Comparison of ENCODE assay signal across 10 mouse cellular contexts in genomic region chr19:47015965-47016364, GRCm38 (mm10). TPM values are rescaled to one million over a fixed set of nuclear protein-coding genes. Genes with fewer than 3 reads are reported as not detected.
DNase-seq lines count a peak whose midpoint lies in the region; ATAC-seq and TF ChIP-seq lines count a peak whose summit lies in the region.
"Had no signal": no experiment of that assay in that cellular context is flagged by ENCODE, and none has a peak within 500 bp of the region (broad histone marks: within the 10 kb centered on the region; RNA-seq: fewer than 3 reads in every experiment).

No protein-coding gene starts in this region.

- no peaks in the 10 kb centered on the region for H3K9me3 ChIP-seq in forebrain, embryonic 12.5 days
- no peaks in the 10 kb centered on the region for H3K9me3 ChIP-seq in limb, embryonic 12.5 days
- H3K9me3 ChIP-seq in stomach, embryonic 15.5 days = no peaks in the 10 kb centered on the region

- no peak for TF ChIP-seq CTCF in layer of hippocampus, adult 2 months (conservative IDR thresholded peaks at IDR 0.05)

- no peaks in the 10 kb centered on the region for H3K36me3 ChIP-seq in forebrain, embryonic 12.5 days (replicated peaks)
- H3K36me3 ChIP-seq in limb, embryonic 12.5 days = no peaks in the 10 kb centered on the region
- no peaks in the 10 kb centered on the region for H3K36me3 ChIP-seq in stomach, embryonic 15.5 days

- ATAC-seq in forebrain, embryonic 12.5 days (ENCODE audit: low FRiP score) = no peak
- no peak for ATAC-seq in limb, embryonic 12.5 days (ENCODE audit: insufficient number of reproducible peaks, insufficient read depth, low FRiP score, low TSS enrichment, low read depth)
- ATAC-seq in stomach, embryonic 15.5 days (ENCODE audit: insufficient read depth, low FRiP score, low read depth) = no peak
- no peak for ATAC-seq in megakaryocyte, adult 5-6 weeks (ENCODE audit: poor library complexity, severe bottlenecking)

- WGBS in forebrain, embryonic 12.5 days = under 1% methylated on average over 9 of the region's 9 CpGs
- WGBS in limb, embryonic 12.5 days = 2% methylated on average over 9 of the region's 9 CpGs
- WGBS in stomach, embryonic 15.5 days = 5% methylated on average over 9 of the region's 9 CpGs

- peak overlapping the region; percentile 78 for H3K9ac ChIP-seq in forebrain, embryonic 12.5 days
- no peak overlapping the region for H3K9ac ChIP-seq in limb, embryonic 12.5 days (replicated peaks)
- H3K9ac ChIP-seq in stomach, embryonic 15.5 days = no peak overlapping the region
- H3K9ac ChIP-seq: lung, embryonic 14.5 days had no signal

- H3K27me3 ChIP-seq in forebrain, embryonic 12.5 days = peaks cover 60% of the 10 kb centered on the region
- peaks cover 77% of the 10 kb centered on the region for H3K27me3 ChIP-seq in limb, embryonic 12.5 days
- peaks cover 56% of the 10 kb centered on the region for H3K27me3 ChIP-seq in stomach, embryonic 15.5 days (replicated peaks)

- no peak for DNase-seq in layer of hippocampus, adult 2 months (ENCODE audit: low spot score in 2 of 2)
- no peak for DNase-seq in layer of hippocampus, postnatal 25 days (ENCODE audit: extremely low spot score in 1 of 2, low spot score in 1 of 2)
- no peak for DNase-seq in layer of hippocampus, postnatal 36 days
- DNase-seq in ovary, adult 18-20 months (ENCODE audit: low spot score) = no peak

- peak overlapping the region; percentile 81 for H3K4me3 ChIP-seq in layer of hippocampus, adult 2 months
- H3K4me3 ChIP-seq in forebrain, embryonic 12.5 days (replicated peaks) = peak overlapping the region; percentile 60
- H3K4me3 ChIP-seq in limb, embryonic 12.5 days (replicated peaks) = no peak overlapping the region
- peak overlapping the region; percentile 40; the same call in 1 of the 2 replicates for H3K4me3 ChIP-seq in stomach, embryonic 15.5 days (replicated peaks)
- H3K4me3 ChIP-seq: erythroblast, embryonic 14.5 days had no signal

- H3K27ac ChIP-seq in layer of hippocampus, adult 2 months = peak overlapping the region; percentile 99
- H3K27ac ChIP-seq in forebrain, embryonic 12.5 days = peak overlapping the region; percentile 90; the same call in 1 of the 2 replicates
- H3K27ac ChIP-seq in limb, embryonic 12.5 days = no peak overlapping the region
- H3K27ac ChIP-seq in stomach, embryonic 15.5 days = no peak overlapping the region

- H3K4me2 ChIP-seq in forebrain, embryonic 12.5 days = peak overlapping the region; percentile 71
- H3K4me2 ChIP-seq in limb, embryonic 12.5 days = peak overlapping the region; percentile 85; the same call in 1 of the 2 replicates
- H3K4me2 ChIP-seq in stomach, embryonic 15.5 days = peak overlapping the region; percentile 92; the same call in 1 of the 2 replicates

- H3K4me1 ChIP-seq in forebrain, embryonic 12.5 days = peaks cover 23% of the 10 kb centered on the region
- peaks cover 23% of the 10 kb centered on the region for H3K4me1 ChIP-seq in limb, embryonic 12.5 days (replicated peaks)
- peaks cover 19% of the 10 kb centered on the region for H3K4me1 ChIP-seq in stomach, embryonic 15.5 days

RNA-seq across cellular contexts. Expression of gene Nt5c2, which starts 1.0 kb away (rescaled TPM):
- 10 to 100 TPM; 80.9 to 84.4 TPM for total RNA-seq in layer of hippocampus, adult 2 months (2021)
- total RNA-seq in layer of hippocampus, postnatal 25 days (2021) = 10 to 100 TPM; 70.7 to 71.1 TPM
- 74.0 and 76.0 TPM in 2 replicates for polyA plus RNA-seq in forebrain, embryonic 12.5 days (2016; fragmentation: Nextera tagmentation; extraction: Ambion mirVana)
- polyA plus RNA-seq in limb, embryonic 12.5 days (2016; fragmentation: Nextera tagmentation; extraction: Ambion mirVana) = 85.4 and 85.7 TPM in 2 replicates
- 69.4 and 76.6 TPM in 2 replicates for polyA plus RNA-seq in stomach, embryonic 15.5 days (2015; fragmentation: Nextera tagmentation; extraction: Ambion mirVana)
- total RNA-seq in megakaryocyte, adult 5-6 weeks (2015) = 32.5 and 36.1 TPM in 2 replicates
- total RNA-seq in megakaryocyte, adult 5-6 weeks (2017) = 42.1 and 43.6 TPM in 2 replicates
- 10 to 100 TPM; 69.8 to 84.2 TPM for total RNA-seq in layer of hippocampus, postnatal 36 days (2021)

RNA-seq across cellular contexts. Expression of gene Ina, which starts 1.5 kb away (rescaled TPM):
- total RNA-seq in layer of hippocampus, adult 2 months (2021) = 100 to 1,000 TPM; 170 to 180 TPM
- total RNA-seq in layer of hippocampus, postnatal 25 days (2021) = 100 to 1,000 TPM; 178 to 189 TPM
- 204 and 215 TPM in 2 replicates for polyA plus RNA-seq in forebrain, embryonic 12.5 days (2016; fragmentation: Nextera tagmentation; extraction: Ambion mirVana)
- polyA plus RNA-seq in limb, embryonic 12.5 days (2016; fragmentation: Nextera tagmentation; extraction: Ambion mirVana) = 0.40 and 2.2 TPM in 2 replicates
- polyA plus RNA-seq in stomach, embryonic 15.5 days (2015; fragmentation: Nextera tagmentation; extraction: Ambion mirVana) = 11.9 and 13.7 TPM in 2 replicates
- total RNA-seq in megakaryocyte, adult 5-6 weeks (2015) = not detected in 2 replicates
- total RNA-seq in megakaryocyte, adult 5-6 weeks (2017) = not detected in 2 replicates
- 100 to 1,000 TPM; 183 to 189 TPM for total RNA-seq in layer of hippocampus, postnatal 36 days (2021)
- polyA plus RNA-seq: erythroblast, embryonic 14.5 days had no signal

RNA-seq across cellular contexts. Expression of gene Pcgf6, which starts 34.7 kb away (rescaled TPM):
- total RNA-seq in layer of hippocampus, adult 2 months (2021) = 10 to 100 TPM; 19.3 to 25.5 TPM
- 10 to 100 TPM; 14.5 to 20.2 TPM for total RNA-seq in layer of hippocampus, postnatal 25 days (2021)
- polyA plus RNA-seq in forebrain, embryonic 12.5 days (2016; fragmentation: Nextera tagmentation; extraction: Ambion mirVana) = 32.6 and 33.4 TPM in 2 replicates
- polyA plus RNA-seq in limb, embryonic 12.5 days (2016; fragmentation: Nextera tagmentation; extraction: Ambion mirVana) = 34.5 and 35.7 TPM in 2 replicates
- polyA plus RNA-seq in stomach, embryonic 15.5 days (2015; fragmentation: Nextera tagmentation; extraction: Ambion mirVana) = 16.6 and 18.7 TPM in 2 replicates
- total RNA-seq in megakaryocyte, adult 5-6 weeks (2015) = 5.4 and 7.0 TPM in 2 replicates
- 0.81 and 1.4 TPM in 2 replicates for total RNA-seq in megakaryocyte, adult 5-6 weeks (2017)
- 10 to 100 TPM; 21.3 to 24.6 TPM for total RNA-seq in layer of hippocampus, postnatal 36 days (2021)

RNA-seq across cellular contexts. Expression of gene Taf5, which starts 51.6 kb away (rescaled TPM):
- 1 to 10 TPM; 5.2 to 5.6 TPM for total RNA-seq in layer of hippocampus, adult 2 months (2021)
- total RNA-seq in layer of hippocampus, postnatal 25 days (2021) = 1 to 10 TPM; 6.0 to 7.2 TPM
- polyA plus RNA-seq in forebrain, embryonic 12.5 days (2016; fragmentation: Nextera tagmentation; extraction: Ambion mirVana) = 10.7 and 11.4 TPM in 2 replicates
- 10.8 and 11.4 TPM in 2 replicates for polyA plus RNA-seq in limb, embryonic 12.5 days (2016; fragmentation: Nextera tagmentation; extraction: Ambion mirVana)
- 4.5 and 5.1 TPM in 2 replicates for polyA plus RNA-seq in stomach, embryonic 15.5 days (2015; fragmentation: Nextera tagmentation; extraction: Ambion mirVana)
- total RNA-seq in megakaryocyte, adult 5-6 weeks (2015) = 13.8 and 14.6 TPM in 2 replicates
- 19.2 and 20.7 TPM in 2 replicates for total RNA-seq in megakaryocyte, adult 5-6 weeks (2017)
- 1 to 10 TPM; 5.6 to 6.5 TPM for total RNA-seq in layer of hippocampus, postnatal 36 days (2021)

Comparison
In these comparisons a context has a peak if more than half of its experiments do, and no peak if none do; other contexts are left out.
1. H3K27ac ChIP-seq: peak in layer of hippocampus, adult 2 months (single experiment) and forebrain, embryonic 12.5 days (single experiment); none in limb, embryonic 12.5 days (single experiment) and stomach, embryonic 15.5 days (single experiment).
2. RNA of gene Ina, which starts 1.5 kb away (total RNA-seq): 178 to 189 TPM in layer of hippocampus, postnatal 25 days, 183 to 189 TPM in layer of hippocampus, postnatal 36 days and 170 to 180 TPM in layer of hippocampus, adult 2 months; not detected in megakaryocyte, adult 5-6 weeks; every median in the first group is over 100 times any median in the second.
3. Peak in every context shown above with its lines, with median percentiles within 50 percentile points of each other: H3K4me2 ChIP-seq.